Mouse (Mus musculus): ENCODE measurements around the gene Bri3. TPM values are rescaled to one million over a fixed set of nuclear protein-coding genes. Genes with fewer than 3 reads are reported as not detected.

The Bri3 gene
- total and polyA plus RNA-seq, 2 experiments from 2014 or later: 18.2 to 114 TPM

GRCm38 (mm10) chr5:144296090-144296604, 51.9 kb downstream of the Bri3 start:
- no peak overlapping the region for H3K4me3 ChIP-seq (ENCODE audit: low read length)
- no peak overlapping the region for H3K27ac ChIP-seq
- no peaks in the 10 kb centered on the region for H3K36me3 ChIP-seq (ENCODE audit: insufficient read depth, low read length)
- DNase-seq (ENCODE audit: low spot score) (no peak), ATAC-seq (no peak)
- H3K9ac ChIP-seq (replicated peaks; ENCODE audit: low read length): no peak overlapping the region
- H3K9me3 ChIP-seq (ENCODE audit: low read length): no peaks in the 10 kb centered on the region
- H3K27me3 ChIP-seq (ENCODE audit: insufficient read depth, low read length): no peaks in the 10 kb centered on the region
- no peaks in the 10 kb centered on the region for H3K4me1 ChIP-seq (ENCODE audit: insufficient read depth, low read length)
- 85% methylated on average over 7 of the region's 7 CpGs for WGBS
- H3K4me2 ChIP-seq (ENCODE audit: low read depth, low read length): no peak overlapping the region
- TF ChIP-seq CTCF (IDR thresholded peaks at IDR 0.05; ENCODE audit: low read depth): no peak

GRCm38 (mm10) chr5:144303071-144303470, 58.8 kb downstream of the Bri3 start:
- no peak overlapping the region for H3K4me3 ChIP-seq (ENCODE audit: low read length)
- WGBS: 95% methylated on average over 2 of the region's 2 CpGs
- ATAC-seq (no peak), DNase-seq (ENCODE audit: low spot score) (no peak)
- H3K9ac ChIP-seq (replicated peaks; ENCODE audit: low read length): no peak overlapping the region
- H3K4me2 ChIP-seq (ENCODE audit: low read depth, low read length): no peak overlapping the region
- TF ChIP-seq CTCF (IDR thresholded peaks at IDR 0.05; ENCODE audit: low read depth): no peak
- no peak overlapping the region for H3K27ac ChIP-seq
- H3K36me3 ChIP-seq (ENCODE audit: insufficient read depth, low read length): no peaks in the 10 kb centered on the region
- no peaks in the 10 kb centered on the region for H3K27me3 ChIP-seq (ENCODE audit: insufficient read depth, low read length)
- no peaks in the 10 kb centered on the region for H3K4me1 ChIP-seq (ENCODE audit: insufficient read depth, low read length)
- no peaks in the 10 kb centered on the region for H3K9me3 ChIP-seq (ENCODE audit: low read length)

GRCm38 (mm10) chr5:144308929-144309328, 64.7 kb downstream of the Bri3 start:
- H3K9ac ChIP-seq (replicated peaks; ENCODE audit: low read length): no peak overlapping the region
- ATAC-seq (no peak), DNase-seq (ENCODE audit: low spot score) (no peak)
- no peak overlapping the region for H3K4me2 ChIP-seq (ENCODE audit: low read depth, low read length)
- no peaks in the 10 kb centered on the region for H3K4me1 ChIP-seq (ENCODE audit: insufficient read depth, low read length)
- H3K36me3 ChIP-seq (ENCODE audit: insufficient read depth, low read length): no peaks in the 10 kb centered on the region
- H3K27ac ChIP-seq: no peak overlapping the region
- no peaks in the 10 kb centered on the region for H3K9me3 ChIP-seq (ENCODE audit: low read length)
- H3K4me3 ChIP-seq (ENCODE audit: low read length): no peak overlapping the region
- 86% methylated on average over 4 of the region's 4 CpGs for WGBS
- no peaks in the 10 kb centered on the region for H3K27me3 ChIP-seq (ENCODE audit: insufficient read depth, low read length)
- TF ChIP-seq CTCF (IDR thresholded peaks at IDR 0.05; ENCODE audit: low read depth): no peak

- ATAC-seq (no peak), DNase-seq (ENCODE audit: low spot score) (no peak)
- Histone ChIP-seq H3K9me3 (ENCODE audit: low read length) (no peaks in the 10 kb centered on the region), H3K4me2 (ENCODE audit: low read depth, low read length) (no peak overlapping the region), H3K4me3 (ENCODE audit: low read length) (no peak overlapping the region), H3K9ac (replicated peaks; ENCODE audit: low read length) (no peak overlapping the region), H3K4me1 (ENCODE audit: insufficient read depth, low read length) (no peaks in the 10 kb centered on the region), H3K27me3 (ENCODE audit: insufficient read depth, low read length) (no peaks in the 10 kb centered on the region), H3K27ac (no peak overlapping the region), H3K36me3 (ENCODE audit: insufficient read depth, low read length) (no peaks in the 10 kb centered on the region)
- TF ChIP-seq CTCF (IDR thresholded peaks at IDR 0.05; ENCODE audit: low read depth): no peak
- 89% methylated on average over 7 of the region's 7 CpGs for WGBS
Measured at GRCm38 (mm10) chr5:144312183-144312582, 67.9 kb downstream of the Bri3 start.

- TF ChIP-seq CTCF (IDR thresholded peaks at IDR 0.05; ENCODE audit: low read depth): no peak
- Histone ChIP-seq H3K36me3 (ENCODE audit: insufficient read depth, low read length) (no peaks in the 10 kb centered on the region), H3K4me1 (ENCODE audit: insufficient read depth, low read length) (no peaks in the 10 kb centered on the region), H3K27ac (no peak overlapping the region), H3K9me3 (ENCODE audit: low read length) (no peaks in the 10 kb centered on the region), H3K27me3 (ENCODE audit: insufficient read depth, low read length) (no peaks in the 10 kb centered on the region), H3K4me2 (ENCODE audit: low read depth, low read length) (no peak overlapping the region), H3K4me3 (ENCODE audit: low read length) (no peak overlapping the region), H3K9ac (replicated peaks; ENCODE audit: low read length) (no peak overlapping the region)
- DNase-seq (ENCODE audit: low spot score) (no peak), ATAC-seq (no peak)
- 39% methylated on average over 5 of the region's 5 CpGs for WGBS
Measured at GRCm38 (mm10) chr5:144313335-144313734, 69.1 kb downstream of the Bri3 start.

- no peak overlapping the region for H3K4me3 ChIP-seq (ENCODE audit: low read length)
- no peak overlapping the region for H3K9ac ChIP-seq (replicated peaks; ENCODE audit: low read length)
- H3K27me3 ChIP-seq (ENCODE audit: insufficient read depth, low read length): no peaks in the 10 kb centered on the region
- no peak overlapping the region for H3K4me2 ChIP-seq (ENCODE audit: low read depth, low read length)
- WGBS: 91% methylated on average over 12 of the region's 12 CpGs
- no peaks in the 10 kb centered on the region for H3K9me3 ChIP-seq (ENCODE audit: low read length)
- no peaks in the 10 kb centered on the region for H3K4me1 ChIP-seq (ENCODE audit: insufficient read depth, low read length)
- no peak for TF ChIP-seq CTCF (IDR thresholded peaks at IDR 0.05; ENCODE audit: low read depth)
- DNase-seq (ENCODE audit: low spot score) (no peak), ATAC-seq (no peak)
- no peaks in the 10 kb centered on the region for H3K36me3 ChIP-seq (ENCODE audit: insufficient read depth, low read length)
- H3K27ac ChIP-seq: no peak overlapping the region
Measured at GRCm38 (mm10) chr5:144314731-144315494, 70.7 kb downstream of the Bri3 start.

GRCm38 (mm10) chr5:144316442-144316841, 72.2 kb downstream of the Bri3 start:
- Histone ChIP-seq H3K4me1 (ENCODE audit: insufficient read depth, low read length) (no peaks in the 10 kb centered on the region), H3K4me3 (ENCODE audit: low read length) (no peak overlapping the region), H3K9me3 (ENCODE audit: low read length) (no peaks in the 10 kb centered on the region), H3K4me2 (ENCODE audit: low read depth, low read length) (no peak overlapping the region), H3K36me3 (ENCODE audit: insufficient read depth, low read length) (no peaks in the 10 kb centered on the region), H3K27ac (no peak overlapping the region), H3K27me3 (ENCODE audit: insufficient read depth, low read length) (no peaks in the 10 kb centered on the region), H3K9ac (replicated peaks; ENCODE audit: low read length) (no peak overlapping the region)
- WGBS: 68% methylated on average over 3 of the region's 3 CpGs
- ATAC-seq: no peak
- TF ChIP-seq CTCF (IDR thresholded peaks at IDR 0.05; ENCODE audit: low read depth): no peak
- no peak for DNase-seq (ENCODE audit: low spot score)
